Mouse (Mus musculus) intestine, postnatal 0 days (tissue): Measurements from ENCODE around the gene Lbh. TPM values are rescaled to one million over a fixed set of nuclear protein-coding genes. Genes with fewer than 3 reads are reported as not detected.

Source experiments
- ATAC-seq: fragments of 200-750 bp; cut with Nextera tagmentation; 2 replicates; pipeline ENCODE4 v1.8.0; 2017; ENCODE audit warnings: mild to moderate bottlenecking, moderate TSS enrichment, moderate library complexity
- H3K27ac ChIP-seq: fragments of 300-500 bp; sonication (generic); 2 replicates; pipeline ENCODE4 v1.5.1; 2014; ENCODE audit warnings: mild to moderate bottlenecking, low read depth, low read length, moderate library complexity
- H3K27me3 ChIP-seq: fragments of 300-500 bp; sonication (generic); replicated peaks from 2 replicates; pipeline ENCODE4 v1.6.1; 2014; ENCODE audit warnings: low read length, mixed read lengths; ENCODE audit not compliant: control insufficient read depth, insufficient read depth
- H3K36me3 ChIP-seq: fragments of 300-500 bp; sonication (generic); 2 replicates; pipeline ENCODE4 v1.6.1; 2014; ENCODE audit warnings: mild to moderate bottlenecking, moderate library complexity; ENCODE audit not compliant: control insufficient read depth, insufficient read depth
- H3K4me1 ChIP-seq: fragments of 300-500 bp; sonication (generic); replicated peaks from 2 replicates; pipeline ENCODE4 v1.6.1; 2014; ENCODE audit warnings: antibody characterized with exemption, low read length, mixed read lengths; ENCODE audit not compliant: control insufficient read depth, insufficient read depth
- H3K4me2 ChIP-seq: fragments of 300-500 bp; sonication (generic); replicated peaks from 2 replicates; pipeline ENCODE4 v1.6.1; 2014; ENCODE audit warnings: low read depth, mild to moderate bottlenecking, moderate library complexity
- H3K4me3 ChIP-seq: fragments of 300-500 bp; sonication (generic); 2 replicates; pipeline ENCODE4 v1.5.1; 2014; ENCODE audit warnings: low read depth, low read length
- H3K9ac ChIP-seq: fragments of 300-500 bp; sonication (generic); 2 replicates; pipeline ENCODE4 v1.6.1; 2014; ENCODE audit warnings: mild to moderate bottlenecking, low read depth, low read length
- H3K9me3 ChIP-seq: fragments of 300-500 bp; sonication (generic); 2 replicates; pipeline ENCODE4 v1.6.1; 2016; ENCODE audit warnings: mixed run types; ENCODE audit not compliant: control insufficient read depth
- CTCF ChIP-seq: sonication (generic); IDR thresholded peaks from 2 replicates; pipeline ENCODE4 v1.5.1; 2016; ENCODE audit warnings: low read depth, mild to moderate bottlenecking, control low read depth, antibody characterized with exemption, moderate library complexity
- WGBS: fragments of 180-500 bp; shearing (Covaris S2); extraction: QIAGEN DNeasy Blood & Tissue Kit; methylation state at CpG from one replicate; pipeline ENCODE4 v1.1.7; 2014; 5-methylcytosine and 5-hydroxymethylcytosine counted together
- polyA plus RNA-seq: library from polyadenylated mRNA; unstranded; fragments of >200 nt; fragmentation: Nextera tagmentation; extraction: Ambion mirVana; gene quantifications from 2 replicates; pipeline ENCODE4 v1.2.1, GENCODE M21; 2015

Gene Lbh
- polyA plus RNA-seq = 11.1 and 11.3 TPM in 2 replicates

- Histone ChIP-seq H3K4me1 (0 out of 2 replicates have a peak, but pooled peaks cover 4% of the 10 kb centered on the region), H3K27ac (peak within 1 kb of the TSS; percentile 83), H3K4me2 (peak within 1 kb of the TSS; percentile 98), H3K36me3 (peaks cover 20% of the 10 kb centered on the region; the same call in 1 of the 2 replicates), H3K9me3 (no peaks in the 10 kb centered on the region), H3K27me3 (no peaks in the 10 kb centered on the region), H3K9ac (peak within 1 kb of the TSS; percentile 82), H3K4me3 (peak within 1 kb of the TSS; percentile 86)
- WGBS = 1% methylated on average over 33 of the region's 35 CpGs
- peak; percentile 83 for ATAC-seq
- no peak for TF ChIP-seq CTCF
These were observed at the start of gene Lbh for GRCm38 (mm10) chr17:72918053-72918452. Lbh (plus strand) TSS chr17:72918305.

- H3K9ac ChIP-seq = no peak overlapping the region
- no peaks in the 10 kb centered on the region for H3K36me3 ChIP-seq
- no peaks in the 10 kb centered on the region for H3K27me3 ChIP-seq
- H3K27ac ChIP-seq = no peak overlapping the region
- H3K9me3 ChIP-seq = no peaks in the 10 kb centered on the region
- no peak for ATAC-seq
- H3K4me3 ChIP-seq = no peak overlapping the region
- TF ChIP-seq CTCF = no peak
- no peak overlapping the region for H3K4me2 ChIP-seq
- 88% methylated on average over 9 of the region's 9 CpGs for WGBS
- H3K4me1 ChIP-seq = no peaks in the 10 kb centered on the region
These were observed 39.1 kb upstream of the Lbh start for GRCm38 (mm10) chr17:72878979-72879378.

GRCm38 (mm10) chr17:72880156-72880555 is 37.9 kb upstream of the Lbh start:
- Histone ChIP-seq H3K9ac (no peak overlapping the region), H3K4me3 (no peak overlapping the region), H3K27ac (no peak overlapping the region), H3K36me3 (no peaks in the 10 kb centered on the region), H3K4me1 (no peaks in the 10 kb centered on the region), H3K4me2 (no peak overlapping the region), H3K9me3 (no peaks in the 10 kb centered on the region), H3K27me3 (no peaks in the 10 kb centered on the region)
- no peak for TF ChIP-seq CTCF
- ATAC-seq = no peak
- WGBS = 57% methylated on average over 3 of the region's 3 CpGs

- no peak for ATAC-seq
- Histone ChIP-seq H3K4me3 (no peak overlapping the region), H3K9ac (no peak overlapping the region), H3K36me3 (no peaks in the 10 kb centered on the region), H3K4me2 (no peak overlapping the region), H3K9me3 (no peaks in the 10 kb centered on the region), H3K27me3 (no peaks in the 10 kb centered on the region), H3K4me1 (no peaks in the 10 kb centered on the region), H3K27ac (no peak overlapping the region)
- TF ChIP-seq CTCF = no peak
- WGBS = 81% methylated on average over 3 of the region's 3 CpGs
These were observed 37.1 kb upstream of the Lbh start for GRCm38 (mm10) chr17:72881051-72881450.

- no peak for TF ChIP-seq CTCF
- no peak overlapping the region for H3K4me3 ChIP-seq
- no peaks in the 10 kb centered on the region for H3K9me3 ChIP-seq
- no peak for ATAC-seq
- no peak overlapping the region for H3K27ac ChIP-seq
- no peaks in the 10 kb centered on the region for H3K36me3 ChIP-seq
- WGBS = 69% methylated on average over 1 of the region's 1 CpGs
- no peak overlapping the region for H3K4me2 ChIP-seq
- H3K9ac ChIP-seq = no peak overlapping the region
- no peaks in the 10 kb centered on the region for H3K27me3 ChIP-seq
- H3K4me1 ChIP-seq = no peaks in the 10 kb centered on the region
These were observed 36.3 kb upstream of the Lbh start for GRCm38 (mm10) chr17:72881804-72882203.

GRCm38 (mm10) chr17:72889556-72890397 is 28.3 kb upstream of the Lbh start:
- ATAC-seq = no peak
- no peak overlapping the region for H3K4me2 ChIP-seq

More at GRCm38 (mm10) chr17:72889556-72890397, 28.3 kb upstream of the Lbh start:
- Histone ChIP-seq H3K9ac (no peak overlapping the region), H3K4me3 (no peak overlapping the region), H3K27me3 (no peaks in the 10 kb centered on the region), H3K9me3 (no peaks in the 10 kb centered on the region), H3K27ac (no peak overlapping the region), H3K36me3 (no peaks in the 10 kb centered on the region), H3K4me1 (no peaks in the 10 kb centered on the region)
- TF ChIP-seq CTCF = peak; percentile 83
- 29% methylated on average over 20 of the region's 20 CpGs for WGBS
